Mouse (Mus musculus) right cerebral cortex, postnatal 10 days (tissue): ENCODE measurements at regions not wholly inside any gene's neighbourhood (a gene's known extent, or its start where the extent isn't known, plus 50 kb on each side); places are given as distances from the start of the nearest gene placed in this dataset.

Source experiments
- DNase-seq, 2 experiments: peaks; one replicate each; pipeline ENCODE4 v3.0.0; 2021; ENCODE audit warnings: low spot score in 2 of 2

DNA sequence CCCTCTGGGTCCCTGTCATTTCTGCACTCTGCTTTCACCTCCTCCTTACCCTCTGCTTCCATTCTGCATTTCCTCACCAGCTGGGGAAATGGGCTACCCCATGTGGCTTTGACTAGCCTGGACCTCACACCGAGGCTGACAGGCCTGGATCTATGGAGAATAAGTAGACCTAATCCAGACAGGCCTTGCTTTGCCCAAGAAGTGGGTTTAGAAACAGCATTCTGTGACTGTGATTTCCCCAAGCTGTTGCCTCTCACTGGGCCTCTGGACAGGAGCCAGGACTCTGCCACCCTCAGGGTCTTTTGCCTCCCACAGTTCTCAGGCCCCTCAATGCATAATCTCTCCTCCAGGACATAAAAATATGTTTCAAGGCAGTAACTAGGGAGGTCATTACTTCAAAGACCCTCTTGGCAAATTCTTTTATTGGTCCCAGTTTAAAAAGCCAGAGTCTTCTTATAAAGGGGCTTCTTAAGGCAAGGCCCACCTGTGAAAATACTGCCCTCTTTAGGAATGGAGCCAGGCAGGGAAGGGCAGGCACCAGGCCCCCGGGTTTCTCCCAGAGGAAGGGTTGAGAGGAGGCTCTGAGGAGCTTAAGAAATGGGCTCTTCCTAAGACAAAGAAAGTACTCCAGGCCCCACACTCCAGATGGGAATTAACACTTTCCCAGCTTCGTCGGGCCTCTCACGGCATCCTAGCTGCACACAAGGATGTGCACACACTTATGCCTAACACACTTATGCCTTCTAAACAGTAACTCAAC is 151.8 kb downstream of the Cyp26b1 start:
- DNase-seq = no peak

DNA sequence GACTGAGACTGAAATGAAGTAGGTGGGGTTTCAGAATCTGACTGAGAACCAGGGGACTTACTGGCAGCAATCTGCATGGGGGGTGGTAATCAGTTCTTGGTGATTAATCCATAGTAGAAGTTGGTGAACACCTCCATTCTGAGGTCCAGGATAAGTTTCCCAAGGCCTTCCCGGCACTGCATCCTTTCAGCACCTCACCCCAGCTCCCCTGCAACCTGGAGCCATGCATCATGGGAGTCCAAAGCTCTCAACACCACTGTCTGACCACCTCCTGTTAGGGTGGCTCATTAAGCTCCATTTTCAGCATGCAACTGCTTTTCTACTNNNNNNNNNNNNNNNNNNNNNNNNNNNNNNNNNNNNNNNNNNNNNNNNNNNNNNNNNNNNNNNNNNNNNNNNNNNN is 157.0 kb downstream of the Cyp26b1 start:
- no peak for DNase-seq

DNA sequence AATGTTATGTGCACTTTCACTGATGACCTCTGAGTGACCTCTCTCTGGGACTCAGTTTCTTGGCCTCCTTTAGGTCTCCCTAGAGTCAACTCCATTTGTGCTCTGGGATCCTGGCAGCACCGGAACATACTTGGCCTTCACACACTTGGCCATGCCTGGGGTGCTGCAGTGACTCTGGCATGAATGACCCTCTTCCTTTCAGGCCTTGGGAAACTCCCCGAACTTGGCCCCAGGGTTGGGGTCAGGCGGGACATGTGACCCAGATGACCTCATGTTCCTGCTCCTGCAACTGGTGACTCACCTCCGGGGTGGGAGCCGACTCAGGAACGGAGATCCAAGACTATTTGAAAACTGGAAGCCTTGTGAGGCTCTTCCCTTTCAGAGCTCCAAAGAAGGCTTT is 159.2 kb downstream of the Cyp26b1 start:
- DNase-seq = peak in 1 of 2 experiments; percentile 12

DNA sequence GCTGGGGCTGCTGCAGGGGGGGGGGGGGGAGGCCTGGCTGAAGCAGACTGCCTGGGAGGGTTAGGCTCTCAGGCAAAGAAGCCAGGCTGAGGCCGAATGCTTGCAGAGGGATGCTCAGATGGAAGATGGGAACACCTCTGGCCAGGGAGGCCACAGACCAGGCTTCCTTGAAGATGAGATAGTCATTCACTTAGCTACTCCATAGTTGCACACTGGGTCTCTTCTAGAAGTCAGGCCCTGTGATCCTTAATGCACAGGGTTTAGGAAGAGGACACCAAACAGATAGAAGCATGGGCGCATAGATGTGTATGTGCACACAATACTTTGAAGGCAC is 162.1 kb downstream of the Cyp26b1 start:
- DNase-seq = peak in 1 of 2 experiments; percentile 10

DNA sequence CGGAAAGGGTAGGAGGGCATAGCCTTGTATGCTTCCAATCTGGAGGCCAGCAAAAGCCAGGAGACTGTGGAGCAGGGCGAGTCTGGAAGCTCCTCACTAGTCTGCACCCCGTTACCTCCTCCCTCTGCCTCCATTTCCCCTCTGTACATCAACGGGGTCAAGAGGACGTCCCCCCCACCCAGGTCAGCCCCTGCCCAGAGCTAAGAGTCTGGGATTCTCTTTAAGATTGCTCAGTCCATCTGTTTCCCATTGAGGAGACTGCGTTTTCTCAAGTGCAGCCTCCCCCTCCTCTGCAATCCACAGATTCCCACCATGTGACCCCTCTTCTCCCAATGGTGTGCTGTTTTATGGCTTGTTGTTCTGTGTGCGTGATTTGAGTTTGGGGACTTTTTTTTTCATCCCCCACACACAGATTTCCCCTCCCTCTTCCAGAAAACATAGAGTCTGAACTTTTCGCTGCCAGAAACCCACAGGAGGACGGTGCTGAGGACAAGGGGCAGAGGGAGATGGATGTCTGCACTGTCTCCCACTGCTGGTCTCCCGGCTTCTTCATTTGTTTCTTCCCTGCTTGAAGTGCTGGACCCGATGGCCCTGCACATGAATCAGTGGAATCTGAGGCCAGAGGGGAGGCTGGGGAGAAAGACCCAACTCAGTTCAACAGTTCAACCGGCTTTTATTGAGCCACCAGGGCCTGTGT is 162.6 kb downstream of the Cyp26b1 start:
- DNase-seq = peak in 1 of 2 experiments; percentile 15

DNA sequence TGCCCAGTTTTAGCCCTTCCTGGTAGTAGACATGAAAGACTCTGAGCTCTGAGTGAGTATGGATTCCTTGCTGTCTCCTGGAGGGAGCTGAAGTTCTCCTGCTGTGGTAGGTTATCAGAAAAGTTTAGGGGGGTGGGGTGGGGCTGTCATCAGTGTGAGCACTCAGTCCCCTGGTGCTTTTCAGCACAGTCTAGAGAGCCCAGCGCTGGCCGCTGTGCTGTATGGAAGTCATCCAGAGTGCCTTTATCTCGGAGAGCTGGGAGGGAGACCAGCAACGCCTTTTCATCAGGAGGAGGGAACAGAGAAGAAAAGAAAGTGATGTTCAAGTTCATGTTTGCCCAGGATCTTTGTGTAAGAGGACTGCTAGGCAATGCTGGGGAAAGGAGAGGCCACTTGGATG is 163.6 kb downstream of the Cyp26b1 start:
- no peak for DNase-seq

DNA sequence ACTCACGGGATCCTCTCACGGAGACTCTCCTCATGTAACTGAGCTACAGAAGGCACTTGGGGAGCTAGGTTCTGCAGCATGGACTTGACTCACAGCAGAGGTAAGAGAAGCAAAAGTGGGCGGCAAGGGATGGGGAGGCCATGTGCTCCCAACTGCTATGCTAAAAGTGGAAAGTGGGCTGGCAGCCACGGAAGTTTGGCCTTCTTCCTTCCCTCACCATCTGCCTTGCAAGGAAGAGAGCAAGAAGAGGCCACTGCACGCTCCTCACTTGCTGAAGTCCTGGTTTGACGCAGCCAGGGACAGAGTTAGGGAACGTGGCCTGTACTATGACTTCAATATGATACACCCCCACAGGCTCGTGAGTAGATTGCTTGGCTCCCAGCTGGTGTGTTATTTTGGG is 164.5 kb downstream of the Cyp26b1 start:
- peak; percentile 80 to 88 for DNase-seq

DNA sequence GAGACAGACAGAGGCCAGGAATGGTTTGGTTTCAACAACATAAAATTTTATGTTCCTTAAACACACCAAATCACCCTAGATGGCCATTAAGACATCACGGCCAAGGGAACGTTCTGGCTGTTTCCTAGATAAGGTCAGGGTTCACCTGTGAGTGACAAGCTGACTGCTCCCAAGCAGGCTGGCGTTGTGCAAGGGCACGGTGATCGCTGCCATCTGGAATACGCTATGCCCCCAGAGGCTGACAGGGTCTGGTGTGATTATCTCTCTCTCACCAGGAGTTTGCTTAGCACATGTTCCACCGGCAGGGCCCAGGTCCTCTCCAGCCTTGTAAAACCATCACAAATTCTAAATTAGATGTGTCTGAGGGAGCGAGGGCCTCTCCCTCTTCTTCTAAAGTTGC is 167.0 kb downstream of the Cyp26b1 start:
- DNase-seq = no peak

DNA sequence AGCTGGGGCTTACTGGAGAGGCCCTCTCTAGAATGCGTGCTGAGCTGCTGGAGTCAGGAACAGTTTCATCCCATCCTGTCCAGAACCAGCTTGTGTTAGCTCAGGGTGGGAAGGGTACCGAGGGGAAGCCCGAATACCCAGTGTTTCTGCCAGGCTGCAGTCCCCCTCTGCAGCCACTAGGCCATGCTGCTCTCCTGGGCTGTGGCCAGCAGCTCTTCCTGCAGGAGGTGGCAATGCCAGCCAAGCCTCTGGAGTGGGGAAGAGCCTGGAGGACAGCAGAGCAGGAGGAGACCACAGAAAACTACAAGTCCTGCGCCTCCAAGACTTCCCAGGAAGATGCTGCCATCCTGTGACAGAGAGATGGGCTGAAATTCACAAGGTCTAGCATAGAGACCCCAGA is 167.9 kb downstream of the Cyp26b1 start:
- peak; percentile 59 to 66 for DNase-seq

DNA sequence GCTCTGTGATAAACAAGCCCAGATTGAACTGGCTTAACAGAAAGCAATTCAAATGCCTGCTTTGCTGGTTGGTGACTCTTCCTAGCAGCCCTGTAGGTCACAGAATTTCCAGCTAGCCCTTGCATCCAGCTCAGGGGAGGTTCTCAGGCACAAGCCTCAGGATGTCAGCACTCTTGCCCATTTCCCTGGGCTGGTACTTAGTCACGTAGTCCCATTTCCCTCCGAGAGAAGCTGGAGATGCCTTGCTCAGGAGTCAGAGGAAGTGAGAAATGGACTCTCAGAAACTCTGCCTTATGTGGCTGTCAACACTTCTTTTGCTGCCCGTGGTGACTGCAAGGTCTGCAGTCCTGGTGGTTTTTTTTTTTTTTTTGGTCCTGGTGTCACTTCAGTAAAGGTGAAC is 170.8 kb downstream of the Cyp26b1 start:
- DNase-seq = no peak

DNA sequence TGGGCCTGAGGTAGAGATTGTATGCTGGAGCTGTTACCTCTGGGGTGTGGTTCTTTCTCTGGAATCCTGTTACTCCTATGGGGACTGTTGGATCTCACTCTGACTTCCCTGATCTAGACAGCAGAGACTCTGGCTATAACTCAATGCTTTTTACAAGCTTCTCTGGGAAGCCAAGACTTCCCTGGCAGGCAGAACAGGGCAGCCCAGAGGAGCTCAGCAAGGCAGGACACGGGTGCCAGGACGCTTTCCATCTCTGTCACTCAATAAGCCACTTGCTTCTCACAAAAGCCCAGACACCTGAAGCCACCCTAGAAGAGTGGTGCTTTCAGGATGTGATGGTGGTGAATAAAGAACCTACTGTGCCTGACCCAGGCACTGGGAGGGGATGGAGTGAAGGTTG is 174.0 kb downstream of the Cyp26b1 start:
- DNase-seq = no peak

DNA sequence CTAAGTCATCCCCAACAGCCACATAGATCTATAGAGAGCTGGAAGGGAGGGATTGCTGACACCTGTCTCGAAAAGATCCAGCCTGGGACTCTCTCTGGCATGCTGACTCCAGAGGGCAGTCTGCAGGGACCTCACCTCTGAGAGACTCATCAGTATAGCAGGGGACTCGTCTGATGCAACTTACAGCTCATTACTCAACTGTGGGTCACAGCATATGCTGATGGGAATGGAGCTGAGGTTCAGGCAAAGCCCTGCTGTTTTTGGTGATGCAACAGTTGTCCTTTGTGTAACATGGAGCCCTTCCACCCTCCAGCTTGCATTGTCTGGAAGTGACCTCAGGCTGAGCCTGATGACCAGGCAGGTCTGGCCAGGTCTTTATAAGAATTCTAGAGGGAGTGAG is 174.4 kb downstream of the Cyp26b1 start:
- DNase-seq = no peak

DNA sequence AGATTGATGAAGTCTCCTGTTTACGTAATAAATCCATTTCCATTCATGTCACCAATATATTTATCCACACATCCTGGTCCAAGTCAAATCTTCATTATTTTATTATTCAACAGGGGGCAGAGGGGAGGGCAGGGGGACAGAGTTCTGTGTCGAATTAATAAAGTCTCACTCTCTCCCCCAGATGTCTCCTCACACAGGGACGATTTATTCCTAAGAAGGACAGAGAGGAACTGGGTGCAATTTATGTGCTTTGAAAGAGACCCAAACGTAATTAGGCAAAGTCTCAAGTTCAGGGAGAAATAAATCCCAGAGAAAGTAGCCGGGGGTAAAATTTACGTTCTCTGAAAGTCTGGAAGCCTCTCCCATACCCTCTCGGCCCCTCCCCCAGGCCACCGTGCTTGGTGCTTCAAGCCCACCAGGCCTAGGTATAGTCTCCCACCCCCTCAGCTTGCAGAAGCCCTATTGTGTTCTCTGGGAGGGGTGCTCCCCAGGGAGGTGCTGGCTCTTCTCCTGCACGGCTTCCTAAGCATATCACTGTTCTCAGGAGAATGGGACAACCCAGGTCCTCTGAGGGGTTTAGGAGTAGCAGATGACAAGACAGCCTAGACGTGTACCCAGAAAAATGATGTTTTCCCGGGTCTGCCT is 176.6 kb downstream of the Cyp26b1 start:
- no peak for DNase-seq

DNA sequence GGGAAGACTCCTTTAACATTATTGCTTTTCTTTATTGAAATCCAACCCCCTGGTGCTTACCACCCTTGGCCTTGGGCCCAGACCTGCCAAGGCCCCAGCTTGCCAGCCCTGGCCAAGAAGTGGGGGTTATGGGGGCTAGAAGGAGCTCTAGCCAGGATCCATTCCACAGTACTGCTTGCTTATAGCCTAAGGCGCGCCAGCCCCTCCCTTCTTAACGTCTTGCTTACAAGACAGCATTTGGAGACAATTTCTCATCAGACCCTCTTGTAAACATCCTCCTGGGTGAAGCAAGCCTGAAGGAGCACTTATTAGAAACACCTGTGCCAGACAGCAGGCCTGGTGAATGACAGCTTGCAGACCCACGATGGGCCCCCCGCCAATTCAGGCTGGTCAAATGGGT is 179.3 kb downstream of the Cyp26b1 start:
- DNase-seq = no peak

DNA sequence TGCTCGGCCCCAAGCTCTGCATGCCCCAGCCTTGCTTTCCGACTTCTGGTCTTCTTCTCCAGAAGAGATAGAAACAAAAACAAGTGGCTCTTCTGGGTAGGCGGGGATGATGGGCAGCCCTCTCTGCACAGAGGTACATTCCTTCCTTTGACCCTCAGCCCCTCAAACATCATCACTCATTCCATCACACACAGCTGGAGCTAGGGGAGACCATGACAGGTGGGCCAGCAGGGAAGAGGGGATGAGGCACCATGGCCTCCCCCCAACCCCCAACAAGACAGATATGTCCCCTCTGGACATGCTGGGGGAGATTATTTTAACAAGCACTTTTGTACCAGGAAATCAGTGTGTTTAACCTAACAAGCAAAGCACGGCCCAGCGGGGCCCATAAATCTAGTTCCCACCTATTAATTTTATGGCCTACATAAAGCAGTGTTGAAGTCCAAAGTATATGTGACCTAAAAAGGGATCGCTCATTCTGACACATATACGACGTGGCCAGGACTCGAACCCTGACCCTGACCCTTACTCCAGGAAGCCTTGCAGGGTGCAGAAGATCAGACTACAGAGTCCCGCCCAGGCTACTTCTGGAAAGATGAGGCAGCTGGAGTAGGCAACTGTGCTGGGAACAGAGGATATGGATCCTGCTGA is 183.7 kb downstream of the Cyp26b1 start:
- no peak for DNase-seq

DNA sequence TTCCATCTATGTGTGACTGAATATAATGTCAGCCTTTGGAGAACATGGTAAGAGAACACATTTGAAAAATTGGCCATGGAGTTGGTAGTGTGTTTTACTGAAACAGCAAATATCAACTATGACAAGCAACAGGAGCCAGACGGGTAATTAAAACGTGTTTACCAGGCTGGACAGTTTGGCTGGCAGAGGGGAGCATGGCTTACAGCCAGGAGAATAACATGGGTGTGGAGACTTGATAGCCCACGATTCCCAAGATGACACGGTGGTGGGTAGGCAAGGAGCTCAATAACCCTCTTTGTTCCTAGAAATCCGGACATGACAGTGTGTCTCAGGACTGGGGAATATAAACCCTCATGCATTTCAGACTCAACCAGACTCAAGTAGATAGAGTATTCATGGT is 185.2 kb downstream of the Cyp26b1 start:
- no peak for DNase-seq

DNA sequence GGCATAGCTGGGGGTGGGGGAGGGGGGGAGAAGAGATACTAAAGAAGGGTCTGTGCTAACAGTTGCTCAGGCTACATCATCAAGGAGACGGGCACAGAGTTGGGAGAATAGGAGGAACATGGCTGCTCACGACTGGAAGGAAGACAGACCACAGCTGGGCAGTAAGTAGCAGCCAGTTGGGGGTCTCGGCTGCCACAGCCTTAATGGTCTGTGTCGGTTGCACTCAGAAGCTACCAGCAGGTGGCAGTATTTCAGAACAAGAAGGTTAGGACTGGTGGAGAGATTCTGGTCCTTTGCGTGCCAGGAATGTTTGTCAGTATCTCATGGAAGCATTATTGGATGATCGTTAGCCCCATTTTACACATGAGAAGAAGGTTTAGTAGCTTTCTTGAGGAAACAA is 185.9 kb downstream of the Cyp26b1 start:
- peak; percentile 54 to 72 for DNase-seq

DNA sequence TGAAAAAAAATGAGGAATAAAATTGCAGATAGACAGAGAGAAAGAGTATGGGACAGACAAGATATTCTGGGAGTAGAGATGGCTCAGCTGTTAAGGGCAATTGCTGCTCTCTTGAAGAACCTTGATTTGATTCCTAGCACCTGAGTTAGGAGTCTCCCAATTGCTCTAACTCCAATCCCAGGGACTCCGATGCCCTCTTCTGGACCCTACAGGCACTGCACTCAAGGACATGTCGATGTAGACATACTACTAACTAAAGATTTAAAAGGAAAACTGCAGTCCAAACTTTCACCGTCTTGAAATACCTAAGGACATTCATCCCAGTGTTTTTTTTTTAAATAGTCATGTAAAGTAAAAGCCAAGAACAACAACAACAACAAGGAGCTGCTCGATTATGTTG is 189.0 kb downstream of the Cyp26b1 start:
- DNase-seq = no peak

DNA sequence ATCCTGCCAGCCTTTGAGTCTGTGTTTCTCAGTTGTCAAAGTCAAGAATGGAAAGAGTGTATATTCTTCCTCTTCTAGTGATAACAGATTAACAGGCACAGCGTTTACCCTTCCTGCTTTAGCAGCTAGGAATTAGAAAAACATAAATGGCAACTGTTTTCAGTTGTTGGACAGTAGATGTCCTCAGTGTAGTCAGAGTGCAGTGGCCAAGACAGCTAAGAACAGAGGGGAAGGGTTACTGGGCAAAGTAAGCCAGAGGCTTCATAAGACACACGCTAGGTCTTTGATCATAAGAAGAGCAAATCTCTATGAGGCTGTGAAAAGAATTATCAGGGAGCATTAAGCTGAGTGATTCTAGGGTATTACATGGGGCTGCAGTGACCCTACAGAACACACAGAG is 191.3 kb downstream of the Cyp26b1 start:
- DNase-seq = no peak

DNA sequence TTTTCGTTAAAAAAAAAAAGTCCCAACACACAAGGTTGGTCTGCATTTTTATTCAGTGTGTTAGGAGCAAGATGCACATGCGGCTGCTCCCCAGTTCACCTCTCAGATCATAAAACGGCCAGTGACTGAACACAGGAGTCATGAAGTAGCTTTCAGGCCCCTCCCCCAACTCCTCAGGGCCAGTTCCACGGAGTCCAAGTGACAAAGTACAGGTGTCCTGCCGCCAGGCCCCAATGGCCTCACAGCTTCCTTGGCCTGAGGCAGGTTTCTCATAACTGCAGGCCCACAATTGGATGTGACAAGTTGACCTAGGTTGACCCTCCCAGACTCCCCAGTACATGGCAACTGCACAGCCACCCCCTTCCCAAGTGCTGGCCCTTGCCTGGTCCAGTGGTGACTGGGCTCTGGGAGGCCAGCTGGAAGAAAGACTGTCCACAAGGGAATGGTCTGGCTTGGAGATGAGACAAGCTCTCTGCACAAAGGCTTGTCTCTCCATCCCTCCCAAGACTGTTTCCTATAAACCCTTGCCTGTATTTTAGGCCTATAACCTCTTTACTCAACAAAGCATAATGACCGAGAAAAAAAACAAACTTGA is 199.1 kb downstream of the Cyp26b1 start:
- DNase-seq = no peak

DNA sequence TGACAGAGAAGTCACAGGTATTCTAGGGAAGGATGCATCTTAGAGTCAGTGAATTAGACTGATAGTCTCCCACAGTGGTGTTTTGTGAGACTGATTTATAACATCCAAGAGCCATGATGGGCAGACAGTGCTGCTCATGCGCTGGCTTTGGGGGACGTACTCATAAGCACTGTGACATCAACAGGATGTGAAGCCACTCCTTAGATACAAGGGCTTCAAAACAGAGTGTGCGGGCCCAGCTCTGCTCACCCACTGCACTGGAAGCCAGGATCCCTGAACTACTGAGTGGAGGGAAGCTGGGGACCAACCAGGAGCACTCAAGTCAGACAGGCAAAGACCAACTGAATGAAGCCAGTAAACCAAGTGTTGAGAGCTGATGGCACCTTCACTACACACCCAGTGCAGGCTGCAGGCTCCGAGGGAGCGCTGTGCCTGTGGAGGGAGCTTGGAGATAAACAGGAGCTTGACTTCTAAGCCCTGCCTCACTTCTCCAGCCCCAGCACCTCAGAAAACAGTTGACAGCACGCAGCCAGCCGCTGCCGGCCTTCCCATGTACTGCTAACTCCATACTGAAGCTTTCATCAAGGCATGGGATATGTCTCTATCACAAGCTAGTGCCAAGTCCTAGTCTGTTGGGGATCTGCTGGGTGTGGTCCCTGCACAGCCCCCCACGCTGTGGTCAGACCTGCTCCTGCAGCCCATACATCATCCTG is 200.0 kb downstream of the Cyp26b1 start:
- DNase-seq = no peak
